Mouse (Mus musculus) ES-E14 (cell line): Measurements from ENCODE around the gene Zfp648.

ENCODE experiments used
- CHD2 ChIP-seq: IDR thresholded peaks from 2 replicates; pipeline ENCODE4 v1.6.1; 2014; ENCODE audit warnings: mild to moderate bottlenecking, low read depth, low read length, inconsistent platforms
- HCFC1 ChIP-seq: IDR thresholded peaks from 2 replicates; pipeline ENCODE4 v1.6.1; 2012; ENCODE audit warnings: low read length, inconsistent platforms, borderline replicate concordance; ENCODE audit not compliant: insufficient read depth
- MAFK ChIP-seq: IDR thresholded peaks from 2 replicates; pipeline ENCODE4 v1.6.1; 2014; ENCODE audit warnings: mild to moderate bottlenecking, low read depth, low read length, inconsistent platforms; ENCODE audit not compliant: insufficient read depth
- ZC3H11A ChIP-seq: IDR thresholded peaks from 2 replicates; pipeline ENCODE4 v1.6.1; 2012; ENCODE audit warnings: low read depth, mild to moderate bottlenecking, inconsistent platforms, low read length, borderline replicate concordance
- ZNF384 ChIP-seq: IDR thresholded peaks from 2 replicates; pipeline ENCODE4 v1.6.1; 2012; ENCODE audit warnings: low read depth, low read length, inconsistent platforms

GRCm38 (mm10) chr1:154157131-154157530, 43.9 kb upstream of the Zfp648 start:
- TF ChIP-seq CHD2 (no peak), HCFC1 (no peak), ZC3H11A (no peak), MAFK (no peak), ZNF384 (no peak)
